Mouse (Mus musculus): ENCODE measurements around the gene Mrpl37.

- TF ChIP-seq CTCF (conservative IDR thresholded peaks at IDR 0.05 in 1 of 2, IDR thresholded peaks at IDR 0.05 in 1 of 2; ENCODE audit: low read depth in 2 of 2, low read length in 2 of 2) (no peak), POLR2A (IDR thresholded peaks at IDR 0.05; ENCODE audit: low read depth, low read length) (no peak), ZMIZ1 (IDR thresholded peaks at IDR 0.05; ENCODE audit: low read depth, low read length) (no peak)
Observed at GRCm38 (mm10) chr4:107084858-107085257, 18.2 kb upstream of the Mrpl37 start.

Measured in CH12.LX (cell line).